Mouse (Mus musculus) spleen, adult 18-20 months (tissue): ENCODE results near the gene Ppfia3.
"Not testable (repeated sequence)": the region's sequence is repeated elsewhere in the genome, so short reads cannot be mapped to it uniquely, and the experiment has no call there.

ENCODE experiments used
- DNase-seq, 2 experiments: peaks; one replicate each; pipeline ENCODE4 v3.0.0; 2022; ENCODE audit warnings: mixed read lengths in 2 of 2

Gene Ppfia3

DNA sequence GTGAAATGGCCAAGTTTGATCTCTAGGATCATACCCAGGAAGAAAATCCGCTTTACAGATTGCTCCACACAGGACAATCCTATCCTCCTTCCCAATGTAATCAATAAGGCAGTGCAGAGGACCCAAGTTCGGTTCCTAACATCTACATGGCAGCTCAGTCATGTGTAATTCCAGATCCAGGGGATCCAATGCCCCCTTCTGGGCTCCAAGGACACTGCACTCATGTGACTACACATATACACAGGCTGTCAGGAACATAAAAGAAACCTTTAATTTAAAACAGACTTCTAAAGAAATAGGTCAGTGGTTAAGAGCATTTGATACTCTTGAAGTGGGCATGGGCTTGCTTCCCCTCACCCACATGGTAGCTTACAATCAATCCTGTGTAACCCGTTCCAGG lies 19.3 kb upstream of the Ppfia3 start:
- no peak for DNase-seq

GRCm38 (mm10) chr7:45376057-45376456 lies 9.2 kb upstream of the Ppfia3 start:
- DNase-seq: no peak

DNA sequence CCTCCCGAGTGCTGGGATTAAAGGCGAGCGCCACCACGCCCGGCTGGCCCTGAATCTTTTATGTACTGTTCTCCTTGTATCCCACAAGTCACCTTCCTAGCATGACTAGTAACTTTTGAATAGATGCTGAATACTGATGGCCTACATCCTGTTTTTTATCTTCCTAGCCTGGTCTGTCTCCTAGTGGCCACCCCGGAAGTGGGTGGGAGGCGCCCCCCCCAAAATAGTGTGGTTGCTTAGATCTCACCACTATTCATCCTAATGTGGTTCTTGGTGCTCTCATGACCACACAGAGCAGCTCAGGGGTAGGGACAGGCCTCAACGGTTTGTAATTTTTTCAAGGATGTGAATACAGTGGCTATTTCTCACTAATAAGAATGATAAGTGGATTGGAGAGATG lies 7.8 kb upstream of the Ppfia3 start:
- DNase-seq: no peak

DNA sequence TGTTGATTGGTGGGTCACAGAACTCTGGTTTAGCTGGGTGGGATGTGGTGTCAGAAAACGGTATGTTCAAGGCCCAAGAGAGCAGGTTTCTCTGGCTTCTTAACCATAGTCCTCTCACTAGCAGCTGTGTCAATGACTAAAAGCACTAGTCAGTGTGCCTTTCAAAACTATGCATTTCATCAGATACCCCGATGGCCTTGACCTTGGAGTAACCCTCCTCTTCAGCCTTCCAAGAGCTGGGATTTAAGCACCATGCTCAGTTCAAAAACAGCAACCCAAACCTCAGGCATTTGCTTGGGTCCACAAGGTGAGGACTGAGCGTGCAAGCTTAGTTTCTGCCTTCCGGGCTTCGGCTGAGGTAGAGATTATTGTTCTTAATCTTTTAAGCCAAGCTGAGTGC lies 5.6 kb upstream of the Ppfia3 start:
- DNase-seq: no peak

DNA sequence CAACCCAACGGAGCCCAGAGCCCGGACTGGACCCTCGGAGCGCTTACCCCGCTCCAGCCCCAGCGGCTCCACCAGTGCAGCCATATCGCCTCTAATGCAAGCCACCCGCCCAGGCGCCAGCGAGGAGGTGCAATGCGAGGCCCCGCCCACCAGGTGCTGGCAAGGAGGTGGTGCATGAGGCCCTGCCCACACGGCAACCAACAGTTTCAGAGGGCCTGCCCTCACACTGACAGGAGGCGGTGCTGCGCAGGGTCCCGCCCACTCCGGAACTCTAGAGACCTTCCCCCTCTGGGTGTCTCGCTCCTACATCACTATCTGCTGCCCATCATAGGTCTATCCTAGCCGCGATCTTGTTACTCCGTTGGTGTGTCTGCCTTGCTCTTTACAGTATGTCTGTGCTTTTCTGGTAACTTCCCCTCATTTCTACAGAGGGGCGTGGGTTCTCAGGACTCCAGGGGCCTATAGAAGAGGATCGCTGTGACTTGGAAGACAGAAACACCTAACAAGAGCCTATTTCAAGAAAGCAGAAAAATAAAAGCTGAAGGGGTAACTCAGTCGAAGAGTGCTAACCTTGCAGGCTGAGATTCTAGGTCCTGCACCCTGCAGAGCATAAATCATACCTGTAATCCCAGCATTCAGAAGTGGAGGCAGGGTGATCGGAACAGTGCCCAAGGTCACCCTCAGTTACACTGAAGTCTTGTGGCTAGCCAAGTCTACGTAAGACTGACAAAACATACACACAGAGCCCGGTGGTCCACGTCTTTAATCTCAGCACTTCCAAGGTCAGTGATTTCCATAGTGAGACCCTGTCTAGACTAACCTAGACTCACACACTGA lies 3.9 kb upstream of the Ppfia3 start, which contains the start of gene Lin7b:
Gene Lin7b (minus strand): TSS at position 109 of the 837 bp plus-strand sequence.
- DNase-seq: peak; percentile 84 to 90

GRCm38 (mm10) chr7:45369836-45370474 lies 3.1 kb upstream of the Ppfia3 start:
- DNase-seq: no peak

- DNase-seq: no peak
These were observed 2.4 kb upstream of the Ppfia3 start for GRCm38 (mm10) chr7:45369022-45369745.

GRCm38 (mm10) chr7:45368178-45368577 lies 1.4 kb upstream of the Ppfia3 start:
- no peak for DNase-seq

- peak; percentile 96 to 98 for DNase-seq
These were observed 431 bp upstream of the Ppfia3 start for GRCm38 (mm10) chr7:45367020-45367880.

DNA sequence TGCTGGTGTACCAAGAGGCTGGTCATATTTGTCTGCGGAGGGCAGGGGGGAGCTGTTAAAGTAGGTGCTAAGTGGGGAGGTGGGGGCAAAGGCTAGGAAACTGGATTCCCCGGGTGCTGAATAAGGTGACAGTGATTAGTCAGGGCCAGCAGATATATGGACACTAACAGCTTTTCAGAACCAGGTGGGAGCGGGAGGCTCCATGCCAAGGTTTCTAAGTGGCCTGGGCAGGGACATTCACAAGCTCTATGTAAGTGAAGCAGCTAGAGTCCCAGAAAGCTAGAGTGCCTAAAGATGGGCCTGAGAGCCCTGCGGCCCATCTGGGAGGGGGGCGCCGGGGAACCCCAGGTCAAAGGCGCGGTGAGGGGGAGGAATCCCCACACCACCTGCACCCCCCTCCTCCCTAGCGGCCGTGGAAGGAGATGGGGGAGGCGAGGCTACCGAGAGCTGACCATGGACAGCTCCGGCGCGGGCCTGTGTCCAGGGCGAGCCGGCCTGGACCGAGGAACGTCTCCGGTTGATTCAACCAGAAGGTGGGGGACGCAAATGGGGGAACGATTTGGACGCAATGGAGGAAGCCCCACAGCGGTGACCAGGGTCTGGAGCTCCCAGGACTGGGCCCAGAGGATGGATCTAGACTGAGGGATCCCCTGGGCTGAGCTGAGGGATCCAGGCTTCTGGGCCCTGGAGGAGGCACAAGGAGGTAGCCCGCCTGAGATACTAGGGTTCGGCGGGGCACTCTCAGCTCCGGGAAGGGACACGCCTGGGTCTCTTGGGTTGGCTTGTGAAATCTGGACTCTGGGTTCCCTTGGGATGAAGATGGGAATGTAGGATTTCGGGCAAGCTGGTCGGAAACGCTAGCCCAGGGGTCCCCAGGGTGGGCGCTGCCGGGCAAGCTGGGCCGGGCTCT lies 822 bp downstream of the Ppfia3 start:
- DNase-seq: no peak

DNA sequence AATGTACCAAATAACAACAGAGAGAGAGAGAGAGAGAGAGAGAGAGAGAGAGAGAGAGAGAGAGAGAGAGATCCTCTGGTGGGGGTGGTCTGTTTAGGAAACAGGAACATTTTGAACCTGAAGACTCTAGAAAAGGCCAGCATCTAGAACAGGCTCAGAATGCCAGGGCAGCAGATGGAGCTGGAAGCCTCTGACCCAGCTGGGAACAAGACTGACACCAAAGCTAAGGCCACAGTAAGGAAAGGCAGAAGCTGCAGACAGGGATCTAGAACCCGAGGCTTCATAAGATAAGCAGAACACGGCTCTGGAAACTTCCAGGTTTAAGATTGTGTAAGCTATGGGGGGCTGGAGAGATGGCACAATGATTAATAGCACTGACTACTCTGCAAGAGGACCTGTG lies 2.8 kb downstream of the Ppfia3 start:
- DNase-seq: no peak

DNA sequence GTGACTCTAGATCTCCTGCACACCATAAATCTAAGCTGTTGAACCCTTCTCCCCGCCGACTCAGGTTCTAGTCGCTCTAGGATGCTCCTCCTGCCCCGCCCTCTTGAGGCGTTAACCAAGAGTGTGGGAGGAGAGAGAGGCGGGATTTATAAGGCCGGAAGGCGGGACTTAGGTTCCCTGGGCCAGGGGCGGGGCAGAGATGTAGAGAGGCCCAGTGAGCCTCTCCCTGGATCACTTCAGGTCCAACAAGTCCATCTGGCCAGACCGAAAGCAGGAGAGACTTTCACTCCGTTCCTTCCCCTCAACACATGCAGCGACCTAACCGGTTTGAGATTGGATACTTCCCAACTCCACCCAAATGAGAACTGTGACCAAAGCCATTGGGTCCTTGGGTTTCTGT lies 4.0 kb downstream of the Ppfia3 start:
- DNase-seq: peak in 1 of 2 experiments; percentile 53

DNA sequence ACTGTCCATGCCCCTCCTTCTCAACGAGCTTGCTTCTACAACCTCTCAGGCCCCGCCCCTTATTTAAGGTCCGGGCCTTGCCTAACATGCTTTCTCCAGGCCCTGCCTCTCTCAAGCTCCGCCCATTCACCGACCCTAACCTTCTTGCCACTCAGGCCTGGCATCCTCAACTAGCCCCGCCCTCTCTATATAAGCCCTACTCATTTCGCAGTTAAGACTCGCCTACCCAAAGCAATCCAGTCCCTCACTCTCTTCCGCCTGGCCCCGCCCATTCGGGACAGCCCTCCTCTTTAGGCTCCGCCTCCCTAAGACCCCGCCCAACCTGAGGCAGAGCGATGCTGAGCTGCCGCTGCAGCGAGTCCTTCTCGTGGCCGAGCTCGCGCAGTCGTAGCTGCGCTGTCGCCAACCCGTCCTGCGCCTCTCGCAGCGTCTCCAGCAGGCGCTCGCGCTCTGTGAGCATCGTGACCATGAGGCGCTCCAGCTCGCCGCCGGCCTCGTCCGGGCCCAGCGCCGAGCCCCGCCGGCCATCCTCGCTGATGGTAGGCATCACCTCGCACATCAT lies 5.5 kb downstream of the Ppfia3 start:
- peak; percentile 81 to 83 for DNase-seq

DNA sequence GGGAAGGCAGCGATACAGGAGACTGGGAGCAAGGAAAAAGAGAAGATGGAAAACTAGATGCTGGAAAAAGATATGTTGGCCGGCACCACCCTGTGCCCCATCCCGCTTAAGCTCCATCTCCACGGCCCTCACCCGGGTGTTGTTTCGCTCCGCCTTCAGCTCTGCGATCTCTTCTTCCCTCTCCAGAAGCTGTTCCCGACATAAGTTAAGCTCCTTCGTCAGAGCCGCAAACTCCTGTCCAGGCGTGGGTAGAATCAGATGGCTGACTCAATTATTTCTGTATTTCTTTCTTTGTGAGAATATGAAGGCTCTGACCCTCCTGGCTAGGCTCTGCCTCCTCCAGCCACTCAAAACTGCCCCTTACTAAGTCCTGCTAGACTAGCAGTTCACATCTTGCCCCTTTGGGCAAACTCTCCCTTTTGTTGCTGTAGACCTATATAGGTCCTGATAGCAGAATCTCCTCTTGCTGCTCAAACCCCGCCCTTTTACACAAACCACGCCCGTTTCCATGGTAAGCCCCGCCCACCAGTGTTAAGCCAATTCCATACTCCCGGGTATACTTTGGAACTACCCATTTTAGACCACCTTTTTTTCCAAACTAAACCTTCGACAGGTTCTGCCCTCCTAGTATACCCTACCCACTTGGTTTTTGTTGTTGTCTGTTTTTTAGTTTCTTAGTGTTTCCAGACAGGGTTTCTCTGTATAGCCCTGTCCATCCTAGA lies 6.3 kb downstream of the Ppfia3 start:
- DNase-seq: no peak

DNA sequence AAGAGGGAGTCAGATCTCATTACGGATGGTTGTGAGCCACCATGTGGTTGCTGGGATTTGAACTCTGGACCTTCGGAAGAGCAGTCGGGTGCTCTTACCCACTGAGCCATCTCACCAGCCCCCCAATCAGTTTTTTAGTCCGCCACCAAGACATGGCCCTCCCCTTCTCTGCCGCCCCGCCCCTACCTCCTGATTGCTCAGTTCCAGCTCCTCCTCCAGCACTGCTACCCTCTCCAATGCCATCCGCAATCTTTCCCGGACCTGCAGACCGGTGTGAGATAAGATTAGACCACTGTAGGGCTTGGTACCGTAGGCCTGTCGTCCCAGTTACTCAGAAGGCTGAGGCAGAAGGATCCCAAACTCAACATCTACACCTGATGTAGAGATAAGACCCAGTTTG lies 7.7 kb downstream of the Ppfia3 start:
- not testable (repeated sequence) for DNase-seq

DNA sequence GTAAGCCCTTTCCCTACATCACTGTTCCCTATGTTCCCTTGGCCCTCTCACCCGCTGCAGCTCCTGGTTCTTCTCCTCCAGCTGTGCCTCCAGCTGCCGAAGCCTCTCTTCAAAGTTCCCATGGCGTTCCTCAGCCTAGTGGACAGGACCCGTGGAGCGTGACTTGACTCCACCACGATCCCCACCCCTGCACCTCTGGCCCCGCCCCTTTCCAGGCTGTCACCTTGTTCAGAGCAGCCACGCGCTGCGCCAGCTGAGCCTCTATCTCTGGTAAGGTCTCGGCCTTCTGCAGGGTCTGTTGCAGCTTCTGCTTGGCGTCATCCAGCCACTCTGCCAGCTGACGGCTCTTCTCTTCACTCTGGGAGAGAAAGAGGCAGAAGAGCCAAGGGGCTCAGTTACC lies 10.7 kb downstream of the Ppfia3 start:
- no peak for DNase-seq

- no peak for DNase-seq
These were observed 11.3 kb downstream of the Ppfia3 start for GRCm38 (mm10) chr7:45355318-45356020.

- DNase-seq: no peak
These were observed 13.8 kb downstream of the Ppfia3 start for GRCm38 (mm10) chr7:45353041-45353440.

- DNase-seq: no peak
These were observed 19.9 kb downstream of the Ppfia3 start for GRCm38 (mm10) chr7:45346905-45347304.

DNA sequence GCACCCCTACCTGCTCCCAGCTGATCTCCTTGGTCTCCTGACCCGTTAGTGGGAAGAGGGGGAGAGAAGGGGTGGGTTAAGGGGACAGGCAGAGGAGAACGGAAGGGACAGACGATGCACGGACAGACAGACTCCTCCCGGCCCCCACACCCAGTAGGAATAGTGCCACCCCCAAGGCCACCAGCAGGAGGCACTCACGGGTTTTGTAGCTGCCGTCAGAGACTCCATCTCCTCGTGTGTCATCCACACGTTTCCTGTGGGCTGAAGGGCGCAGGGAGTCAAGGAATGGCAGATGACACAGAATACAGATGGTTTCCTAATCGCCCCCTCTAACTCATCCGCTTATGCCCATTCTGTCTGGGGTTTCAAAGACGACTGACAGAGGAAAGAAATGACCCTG lies 23.3 kb downstream of the Ppfia3 start:
- no peak for DNase-seq
